Mouse (Mus musculus): ENCODE measurements around the gene Mrpl22. TPM values are rescaled to one million over a fixed set of nuclear protein-coding genes. Genes with fewer than 3 reads are reported as not detected.
"Not testable (repeated sequence)": the region's sequence is repeated elsewhere in the genome, so short reads cannot be mapped to it uniquely, and the experiment has no call there.

Gene Mrpl22
- polyA plus RNA-seq, 1 experiment from 2014 or later = 135 TPM

DNA sequence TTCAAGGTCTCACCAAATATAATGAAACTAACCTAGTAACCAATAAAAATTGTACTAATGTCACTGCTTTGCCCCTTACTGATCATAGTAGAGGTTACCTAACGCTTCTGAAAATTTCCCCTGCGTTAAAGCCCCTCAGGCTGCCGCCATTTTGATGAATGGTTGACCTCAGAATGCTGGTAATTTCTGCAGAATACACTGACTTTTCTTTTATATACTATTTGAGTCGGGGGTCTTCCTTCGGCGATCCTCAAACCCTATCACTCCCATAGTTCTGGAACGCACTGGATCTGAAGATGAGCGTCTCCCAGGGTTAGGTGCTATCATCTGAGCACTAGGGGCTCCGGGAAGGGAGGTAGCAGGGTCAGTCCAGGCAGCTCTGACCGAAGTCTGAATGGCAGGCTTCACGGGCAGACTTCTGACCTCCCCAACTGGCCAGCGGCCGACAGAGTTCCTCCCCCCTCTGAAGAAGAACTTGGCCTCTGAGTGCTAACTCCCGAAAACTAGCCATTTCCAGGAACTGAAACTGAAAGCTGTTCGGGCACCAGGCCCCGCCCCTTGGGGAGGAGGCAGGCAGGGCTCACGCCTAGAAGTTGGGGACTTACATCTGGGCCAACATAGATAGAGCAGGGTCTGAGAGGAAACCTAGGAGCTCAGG is 43.1 kb downstream of the Mrpl22 start:
- 57% methylated on average over 17 of the region's 17 CpGs for WGBS
- peak overlapping the region; percentile 39 for H3K4me2 ChIP-seq

DNA sequence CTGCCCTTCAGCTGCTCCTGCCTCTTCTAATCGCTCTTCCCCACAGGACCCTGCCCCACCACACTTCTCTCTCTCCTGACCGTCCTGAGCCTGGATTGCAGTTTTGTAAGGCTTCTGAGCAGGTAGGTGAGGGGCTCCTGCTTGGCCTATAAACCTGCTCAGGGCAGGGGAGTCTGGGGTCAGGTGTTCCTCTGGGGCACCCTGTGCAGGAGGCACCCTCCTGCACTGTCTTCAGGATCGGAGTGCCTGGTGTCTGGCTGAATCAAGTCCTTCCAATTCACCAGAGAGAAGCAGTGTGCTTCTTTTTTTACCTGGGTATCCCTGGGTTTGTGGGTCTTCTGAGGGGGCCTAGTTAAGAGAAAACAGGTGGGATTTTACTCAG is 43.6 kb downstream of the Mrpl22 start:
- ATAC-seq; H3K27ac ChIP-seq; H3K9ac ChIP-seq; H3K27me3 ChIP-seq; H3K36me3 ChIP-seq (ENCODE audit: poor library complexity, severe bottlenecking); H3K4me1 ChIP-seq; H3K4me3 ChIP-seq; H3K9me3 ChIP-seq (replicated peaks): not testable (repeated sequence)
- peak overlapping the region; percentile 39; the same call in 1 of the 2 replicates for H3K4me2 ChIP-seq
- 43% methylated on average over 2 of the region's 3 CpGs for WGBS

More for the DNA sequence above, 43.1 kb downstream of the Mrpl22 start:
- H3K27ac ChIP-seq = no peak overlapping the region
- H3K4me1 ChIP-seq = peaks cover 4% of the 10 kb centered on the region; the same call in 1 of the 2 replicates
- no peaks in the 10 kb centered on the region for H3K36me3 ChIP-seq (ENCODE audit: poor library complexity, severe bottlenecking)
- H3K9ac ChIP-seq = no peak overlapping the region
- ATAC-seq = no peak
- no peaks in the 10 kb centered on the region for H3K9me3 ChIP-seq (replicated peaks)
- no peaks in the 10 kb centered on the region for H3K27me3 ChIP-seq
- H3K4me3 ChIP-seq = peak overlapping the region; percentile 25

DNA sequence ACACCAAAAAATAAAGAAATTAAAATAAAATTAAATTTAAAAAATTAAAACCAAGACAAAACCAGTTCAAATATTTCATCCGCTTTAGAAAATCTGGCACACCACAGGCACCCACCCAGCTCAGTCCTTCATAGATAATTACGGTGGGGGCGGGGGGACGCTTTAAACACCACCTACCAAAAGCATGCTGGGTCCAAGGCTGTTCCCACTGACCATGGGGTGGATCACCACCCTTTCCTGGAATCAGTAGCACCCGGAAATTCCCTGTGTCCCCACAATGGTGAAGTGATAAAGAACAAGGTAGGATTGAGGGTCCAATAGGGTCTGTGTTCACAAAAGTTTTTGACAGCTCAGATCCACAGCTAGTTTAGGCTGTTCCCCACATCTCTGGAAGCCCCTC is 44.4 kb downstream of the Mrpl22 start:
- WGBS = 84% methylated on average over 5 of the region's 5 CpGs
- ATAC-seq = no peak
- H3K27me3 ChIP-seq = no peaks in the 10 kb centered on the region
- no peak overlapping the region for H3K9ac ChIP-seq
- no peak overlapping the region for H3K4me3 ChIP-seq
- no peaks in the 10 kb centered on the region for H3K36me3 ChIP-seq (ENCODE audit: poor library complexity, severe bottlenecking)
- no peaks in the 10 kb centered on the region for H3K9me3 ChIP-seq (replicated peaks)
- H3K4me2 ChIP-seq = no peak overlapping the region
- H3K4me1 ChIP-seq = peaks cover 4% of the 10 kb centered on the region; the same call in 1 of the 2 replicates
- H3K27ac ChIP-seq = no peak overlapping the region

DNA sequence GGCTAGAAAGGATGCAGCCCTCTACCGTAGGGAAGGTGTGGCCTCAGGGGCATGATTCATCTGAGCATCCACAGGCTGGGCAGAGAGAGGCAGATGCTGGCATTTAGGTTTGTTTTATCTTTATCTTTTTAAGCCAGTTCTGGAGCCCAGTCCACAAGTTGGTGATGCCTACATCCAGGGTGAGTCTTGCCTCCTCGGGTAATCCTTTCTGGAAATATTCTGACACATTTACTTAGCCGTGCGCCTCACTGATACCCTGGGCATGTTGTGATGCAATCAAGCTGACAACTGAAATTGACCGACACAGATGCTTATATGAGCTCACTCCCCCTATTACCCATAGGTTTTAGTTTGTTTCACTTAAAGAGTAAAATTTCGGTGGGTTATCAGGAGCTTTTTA is 45.4 kb downstream of the Mrpl22 start:
- Histone ChIP-seq H3K9me3 (replicated peaks) (no peaks in the 10 kb centered on the region), H3K27ac (no peak overlapping the region), H3K36me3 (ENCODE audit: poor library complexity, severe bottlenecking) (no peaks in the 10 kb centered on the region), H3K4me3 (no peak overlapping the region), H3K9ac (no peak overlapping the region), H3K27me3 (no peaks in the 10 kb centered on the region), H3K4me1 (no peaks in the 10 kb centered on the region), H3K4me2 (no peak overlapping the region)
- no peak for ATAC-seq
- 89% methylated on average over 6 of the region's 6 CpGs for WGBS

DNA sequence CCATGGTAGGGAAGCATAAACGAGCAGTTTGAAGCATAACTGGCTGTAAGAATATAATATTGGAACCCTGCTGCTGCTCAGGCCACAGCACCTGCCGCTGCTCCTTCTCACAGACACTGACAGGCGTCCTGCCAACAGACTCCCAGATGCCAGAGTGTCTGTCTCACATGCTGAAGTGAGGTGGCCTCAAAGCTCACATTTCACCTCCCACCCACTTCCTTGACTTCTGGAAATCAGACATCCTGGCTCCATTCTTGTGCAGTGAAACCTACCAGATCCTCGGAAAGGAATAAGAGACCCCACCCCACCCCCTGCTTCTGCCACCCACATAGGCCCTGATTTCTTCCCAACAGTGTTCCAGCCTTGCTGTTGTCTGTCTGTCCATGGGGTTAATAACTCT is 52.3 kb downstream of the Mrpl22 start:
- Histone ChIP-seq H3K9ac (no peak overlapping the region), H3K9me3 (replicated peaks) (no peaks in the 10 kb centered on the region), H3K27me3 (no peaks in the 10 kb centered on the region), H3K27ac (no peak overlapping the region), H3K4me3 (no peak overlapping the region), H3K4me1 (no peaks in the 10 kb centered on the region), H3K4me2 (no peak overlapping the region), H3K36me3 (ENCODE audit: poor library complexity, severe bottlenecking) (no peaks in the 10 kb centered on the region)
- WGBS = 60% methylated on average over 4 of the region's 4 CpGs
- no peak for ATAC-seq

DNA sequence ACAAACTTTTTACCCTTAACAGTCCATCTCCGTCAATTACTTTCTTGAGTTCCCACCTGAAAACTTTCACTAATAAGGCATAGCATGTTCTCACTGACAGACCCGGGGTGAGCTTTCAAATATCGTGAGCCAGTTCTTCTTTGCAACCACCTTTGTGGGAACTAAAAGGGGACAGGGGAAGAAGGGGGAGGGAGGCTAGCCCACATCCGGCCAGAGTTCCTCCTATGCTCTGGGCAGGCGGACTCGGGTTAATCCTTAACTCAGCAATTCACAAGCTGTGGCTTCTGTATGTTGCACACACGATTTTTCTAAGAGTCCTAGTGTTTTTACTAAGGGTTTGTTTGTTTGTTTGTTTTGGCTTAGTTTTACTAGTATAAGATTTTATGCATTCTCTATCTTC is 52.9 kb downstream of the Mrpl22 start:
- Histone ChIP-seq H3K36me3 (ENCODE audit: poor library complexity, severe bottlenecking) (no peaks in the 10 kb centered on the region), H3K27ac (no peak overlapping the region), H3K4me1 (no peaks in the 10 kb centered on the region), H3K9ac (no peak overlapping the region), H3K9me3 (replicated peaks) (no peaks in the 10 kb centered on the region), H3K4me2 (no peak overlapping the region), H3K27me3 (no peaks in the 10 kb centered on the region), H3K4me3 (no peak overlapping the region)
- no peak for ATAC-seq
- WGBS = 71% methylated on average over 7 of the region's 7 CpGs

DNA sequence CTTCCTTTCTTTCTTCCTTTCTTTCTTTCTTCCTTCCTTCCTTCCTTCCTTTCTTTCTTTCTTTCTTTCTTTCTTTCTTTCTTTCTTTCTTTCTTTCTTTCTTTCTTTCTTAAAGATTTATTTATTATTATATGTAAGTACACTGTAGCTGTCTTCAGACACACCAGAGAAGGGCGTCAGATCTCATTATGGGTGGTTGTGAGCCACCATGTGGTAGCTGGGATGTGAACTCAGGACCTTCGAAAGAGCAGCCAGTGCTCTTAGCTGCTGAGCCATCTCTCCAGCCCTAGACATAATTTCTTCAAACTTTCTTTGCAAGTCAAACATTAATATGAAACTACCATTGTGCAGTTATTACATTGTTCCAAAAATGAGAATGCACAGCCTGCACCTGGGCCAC is 53.4 kb downstream of the Mrpl22 start:
- not testable (repeated sequence) for H3K27ac ChIP-seq; H3K4me3 ChIP-seq; ATAC-seq; H3K4me1 ChIP-seq; H3K9ac ChIP-seq; H3K4me2 ChIP-seq; H3K27me3 ChIP-seq; H3K36me3 ChIP-seq (ENCODE audit: poor library complexity, severe bottlenecking); H3K9me3 ChIP-seq (replicated peaks)
- WGBS = 88% methylated on average over 2 of the region's 2 CpGs

DNA sequence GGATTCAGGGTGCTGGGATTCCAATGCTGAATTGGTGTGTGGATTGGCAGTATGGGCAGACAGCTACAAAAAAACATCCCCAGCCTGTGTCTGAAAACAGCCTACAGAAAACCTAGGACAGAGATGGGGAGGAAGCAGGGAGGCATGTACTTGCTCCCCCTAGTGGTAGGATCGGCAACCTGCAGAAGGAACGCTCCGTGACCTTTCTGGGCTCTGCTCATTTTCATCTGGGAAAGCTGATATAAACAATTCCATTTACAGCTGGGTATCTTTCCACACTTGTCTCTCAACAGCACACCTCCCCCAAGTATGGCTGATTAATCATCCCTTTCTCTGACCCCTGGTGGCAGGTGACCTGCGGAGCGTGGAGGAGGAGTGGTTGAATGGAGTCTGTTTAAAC is 54.2 kb downstream of the Mrpl22 start:
- no peak overlapping the region for H3K4me2 ChIP-seq
- 5% methylated on average over 5 of the region's 5 CpGs for WGBS
- H3K9ac ChIP-seq = no peak overlapping the region
- H3K27ac ChIP-seq = no peak overlapping the region
- no peaks in the 10 kb centered on the region for H3K36me3 ChIP-seq (ENCODE audit: poor library complexity, severe bottlenecking)
- no peaks in the 10 kb centered on the region for H3K4me1 ChIP-seq
- H3K9me3 ChIP-seq (replicated peaks) = no peaks in the 10 kb centered on the region
- 0 out of 2 replicates have a peak, but pooled peaks have one; percentile 6 for ATAC-seq
- no peak overlapping the region for H3K4me3 ChIP-seq
- no peaks in the 10 kb centered on the region for H3K27me3 ChIP-seq

DNA sequence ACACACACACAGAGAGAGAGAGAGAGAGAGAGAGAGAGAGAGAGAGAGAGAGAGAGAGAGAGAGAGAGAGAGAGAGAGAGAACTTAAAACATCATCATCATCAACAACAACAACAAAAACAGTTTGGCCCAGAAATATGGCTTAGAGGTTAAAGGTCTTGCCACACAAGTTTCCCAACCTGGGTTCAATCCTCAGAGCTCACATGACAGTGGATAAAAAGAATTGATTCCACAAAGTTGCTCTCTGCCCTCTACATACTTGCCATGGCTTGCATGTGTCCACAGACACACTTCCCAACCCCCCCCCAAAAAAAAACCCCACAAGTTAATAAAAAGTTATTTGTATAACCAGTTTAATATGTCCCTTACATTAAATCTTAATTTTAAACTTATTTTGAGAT is 55.0 kb downstream of the Mrpl22 start:
- ATAC-seq = no peak
- Histone ChIP-seq H3K36me3 (ENCODE audit: poor library complexity, severe bottlenecking) (no peaks in the 10 kb centered on the region), H3K9ac (no peak overlapping the region), H3K4me3 (no peak overlapping the region), H3K27me3 (no peaks in the 10 kb centered on the region), H3K4me2 (no peak overlapping the region), H3K27ac (no peak overlapping the region), H3K4me1 (no peaks in the 10 kb centered on the region), H3K9me3 (replicated peaks) (no peaks in the 10 kb centered on the region)

DNA sequence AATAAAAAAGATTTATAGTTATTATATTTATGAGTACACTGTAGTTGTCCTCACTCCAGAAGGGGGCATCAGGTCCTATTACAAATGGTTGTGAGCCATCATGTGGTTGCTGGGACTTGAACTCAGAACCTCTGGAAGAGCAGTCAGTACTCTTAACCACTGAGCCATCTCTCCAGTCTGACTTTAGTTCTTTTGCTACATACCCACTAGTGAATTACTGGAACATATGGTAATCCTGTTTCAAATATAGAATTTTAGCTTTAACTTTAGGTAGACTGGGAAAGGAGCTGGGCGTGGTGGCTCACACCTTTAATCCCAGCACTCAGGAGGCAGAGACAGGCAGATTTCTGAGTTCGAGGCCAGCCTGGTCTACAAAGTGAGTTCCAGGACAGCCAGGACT is 56.6 kb downstream of the Mrpl22 start:
- WGBS = 87% methylated on average over 2 of the region's 2 CpGs
- H3K27me3 ChIP-seq; H3K9me3 ChIP-seq (replicated peaks): not testable (repeated sequence)

More for the DNA sequence above, 56.6 kb downstream of the Mrpl22 start:
- H3K36me3 ChIP-seq (ENCODE audit: poor library complexity, severe bottlenecking); H3K4me1 ChIP-seq; H3K4me3 ChIP-seq; H3K9ac ChIP-seq; H3K4me2 ChIP-seq; ATAC-seq; H3K27ac ChIP-seq: not testable (repeated sequence)

Other genes starting within 250 kb of the Mrpl22 start
- gene Larp1, start 162.6 kb upstream of the Mrpl22 start, polyA plus RNA-seq (2015; fragmentation: Nextera tagmentation; extraction: Ambion mirVana) = 14.1 and 16.3 TPM in 2 replicates
- 0.15 and 0.19 TPM in 2 replicates for gene Gm12248, start 78.5 kb upstream of the Mrpl22 start, polyA plus RNA-seq (2015; fragmentation: Nextera tagmentation; extraction: Ambion mirVana)
- 124 and 129 TPM in 2 replicates for gene Cnot8, start 67.5 kb upstream of the Mrpl22 start, polyA plus RNA-seq (2015; fragmentation: Nextera tagmentation; extraction: Ambion mirVana)
- 13.9 and 21.2 TPM in 2 replicates for gene Gemin5, start 3.1 kb upstream of the Mrpl22 start, polyA plus RNA-seq (2015; fragmentation: Nextera tagmentation; extraction: Ambion mirVana)
- 0.83 and 0.94 TPM in 2 replicates for gene Igtp, start 27.9 kb downstream of the Mrpl22 start, polyA plus RNA-seq (2015; fragmentation: Nextera tagmentation; extraction: Ambion mirVana)
- 0.29 and 0.49 TPM in 2 replicates for gene Irgm2, start 28.0 kb downstream of the Mrpl22 start, polyA plus RNA-seq (2015; fragmentation: Nextera tagmentation; extraction: Ambion mirVana)
- not detected in 2 replicates for gene 4930438A08Rik, start 103.1 kb downstream of the Mrpl22 start, polyA plus RNA-seq (2015; fragmentation: Nextera tagmentation; extraction: Ambion mirVana)
- 28.9 and 31.4 TPM in 2 replicates for gene Zfp692, start 135.4 kb downstream of the Mrpl22 start, polyA plus RNA-seq (2015; fragmentation: Nextera tagmentation; extraction: Ambion mirVana)
- 38.1 and 40.5 TPM in 2 replicates for gene Zfp672, start 158.7 kb downstream of the Mrpl22 start, polyA plus RNA-seq (2015; fragmentation: Nextera tagmentation; extraction: Ambion mirVana)
- 43.9 and 48.0 TPM in 2 replicates for gene Sh3bp5l, start 159.1 kb downstream of the Mrpl22 start, polyA plus RNA-seq (2015; fragmentation: Nextera tagmentation; extraction: Ambion mirVana)
- 0.31 TPM in 1 of 2 replicates, not detected in the other for gene Lypd8, start 207.4 kb downstream of the Mrpl22 start, polyA plus RNA-seq (2015; fragmentation: Nextera tagmentation; extraction: Ambion mirVana)
- not detected in 2 replicates for gene 1810065E05Rik, start 249.4 kb downstream of the Mrpl22 start, polyA plus RNA-seq (2015; fragmentation: Nextera tagmentation; extraction: Ambion mirVana)

Data from forebrain, embryonic 13.5 days (tissue).